9 mouse cellular contexts compared by ENCODE assay signal in genomic region chr14:25185959-25186771, GRCm38 (mm10).
DNase-seq lines count a peak whose midpoint lies in the region; ATAC-seq lines count a peak whose summit lies in the region.
"Had no signal": no experiment of that assay in that cellular context is flagged by ENCODE, and none has a peak within 500 bp of the region (broad histone marks: within the 10 kb centered on the region; RNA-seq: fewer than 3 reads in every experiment).

No protein-coding gene starts in this region.

- no peaks in the 10 kb centered on the region for H3K9me3 ChIP-seq in intestine, embryonic 16.5 days (ENCODE audit: control insufficient read depth, low read length)
- H3K9me3 ChIP-seq: liver, embryonic 15.5 days had no signal

- ATAC-seq in intestine, embryonic 16.5 days: no peak
- no peak for ATAC-seq in inflammation-experienced regulatory T-cells, adult 6 months

- peak overlapping the region; percentile 34; the same call in 1 of the 2 replicates for H3K27ac ChIP-seq in intestine, embryonic 16.5 days (ENCODE audit: low read length)
- H3K27ac ChIP-seq: liver, embryonic 15.5 days had no signal

- DNase-seq in adrenal gland, postnatal 14 days: peak; percentile 40
- DNase-seq in cerebellum, postnatal 25 days: peak; percentile 77 to 78
- peak; percentile 49 to 69 for DNase-seq in heart, adult 18-20 months
- DNase-seq in left cerebral cortex, postnatal 4 days: peak; percentile 73
- DNase-seq in retina, postnatal 7 days (ENCODE audit: low read depth, low spot score): peak; percentile 61
- no peak for DNase-seq in B cell, adult 2 months

- H3K27me3 ChIP-seq in intestine, embryonic 16.5 days (replicated peaks; ENCODE audit: control insufficient read depth, insufficient read depth, low read length): no peaks in the 10 kb centered on the region
- H3K27me3 ChIP-seq: liver, embryonic 15.5 days had no signal

- intact Hi-C loops in left cerebral cortex, postnatal 4 days (cut with DNase I): loop anchor here (10.0 kb wide), 1 partner anchor 161 kb away; no protein-coding TSS in a partner anchor

- H3K4me3 ChIP-seq in intestine, embryonic 16.5 days (ENCODE audit: low read length): no peak overlapping the region
- H3K4me3 ChIP-seq: liver, embryonic 15.5 days had no signal

- WGBS in intestine, embryonic 16.5 days: 42% methylated on average over 14 of the region's 14 CpGs

- peak overlapping the region; percentile 13; the same call in 1 of the 2 replicates for H3K9ac ChIP-seq in intestine, embryonic 16.5 days (ENCODE audit: low read depth, low read length)
- H3K9ac ChIP-seq: liver, embryonic 15.5 days had no signal

- no peaks in the 10 kb centered on the region for H3K36me3 ChIP-seq in intestine, embryonic 16.5 days (ENCODE audit: control insufficient read depth, insufficient read depth, low read length)
- H3K36me3 ChIP-seq: liver, embryonic 15.5 days had no signal

- H3K4me2 ChIP-seq in intestine, embryonic 16.5 days (ENCODE audit: low read depth, low read length): no peak overlapping the region
- H3K4me2 ChIP-seq: liver, embryonic 15.5 days had no signal

- peaks cover 22% of the 10 kb centered on the region for H3K4me1 ChIP-seq in intestine, embryonic 16.5 days (ENCODE audit: control insufficient read depth, insufficient read depth, low read length)
- H3K4me1 ChIP-seq: liver, embryonic 15.5 days had no signal

Comparison
In these comparisons a context has a peak if more than half of its experiments do, and no peak if none do; other contexts are left out.
1. DNase-seq: peak in adrenal gland, postnatal 14 days (single experiment), cerebellum, postnatal 25 days (2 of 2), heart, adult 18-20 months (2 of 2), left cerebral cortex, postnatal 4 days (single experiment) and retina, postnatal 7 days (single experiment); none in B cell, adult 2 months (0 of 2).